ENCODE assay signal across 8 mouse cellular contexts in the genomic region with DNA sequence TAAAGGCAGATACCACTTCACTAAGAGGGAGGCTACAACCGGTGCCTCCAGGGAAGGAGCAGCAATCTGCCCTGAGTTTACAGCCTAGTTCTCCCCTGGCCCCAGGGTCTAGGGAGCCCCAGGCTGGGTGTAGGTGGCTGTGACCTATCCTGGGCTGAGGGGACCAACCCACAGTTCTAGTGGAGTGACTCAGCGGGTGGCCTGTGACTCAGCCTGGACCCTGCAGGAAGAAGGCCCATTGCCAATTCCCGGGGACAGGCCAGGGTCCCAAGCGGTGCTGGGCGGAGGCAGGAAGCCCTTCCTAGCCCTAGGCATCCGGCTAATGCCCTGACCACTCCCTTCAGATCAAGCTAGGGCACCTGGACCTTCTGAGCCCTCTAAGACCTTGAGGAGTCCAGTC. TPM values are rescaled to one million over a fixed set of nuclear protein-coding genes. Genes with fewer than 3 reads are reported as not detected.
DNase-seq lines count a peak whose midpoint lies in the region; ATAC-seq and TF ChIP-seq lines count a peak whose summit lies in the region.

No protein-coding gene starts in this region.

- no peaks in the 10 kb centered on the region; the same call in 1 of the 2 replicates for H3K9me3 ChIP-seq in embryonic facial prominence, embryonic 10.5 days
- peaks cover 3% of the 10 kb centered on the region; the same call in 1 of the 2 replicates for H3K9me3 ChIP-seq in lung, embryonic 16.5 days (ENCODE audit: control insufficient read depth, low read length)
- no peaks in the 10 kb centered on the region for H3K9me3 ChIP-seq in hindbrain, embryonic 16.5 days (ENCODE audit: control insufficient read depth, low read length)

- H3K4me2 ChIP-seq in lung, embryonic 16.5 days (ENCODE audit: low read depth, low read length), result no peak overlapping the region
- H3K4me2 ChIP-seq in hindbrain, embryonic 16.5 days (ENCODE audit: low read length), result no peak overlapping the region

- H3K9ac ChIP-seq in lung, embryonic 16.5 days (ENCODE audit: low read length), result peak overlapping the region; percentile 48
- H3K9ac ChIP-seq in hindbrain, embryonic 16.5 days (ENCODE audit: low read depth, low read length), result no peak overlapping the region

- WGBS in embryonic facial prominence, embryonic 10.5 days, result 72% methylated on average over 6 of the region's 6 CpGs
- 27% methylated on average over 6 of the region's 6 CpGs for WGBS in kidney, adult 2 months
- WGBS in lung, embryonic 16.5 days, result 33% methylated on average over 6 of the region's 6 CpGs
- WGBS in hindbrain, embryonic 16.5 days, result 72% methylated on average over 6 of the region's 6 CpGs

- peak; percentile 26 for ATAC-seq in lung, embryonic 16.5 days (ENCODE audit: low read depth)
- ATAC-seq in hindbrain, embryonic 16.5 days, result no peak
- no peak for ATAC-seq in megakaryocyte-erythroid progenitor cell, adult 5-6 weeks (replicated peaks; ENCODE audit: low FRiP score, low TSS enrichment, poor library complexity, severe bottlenecking)

- H3K27ac ChIP-seq in embryonic facial prominence, embryonic 10.5 days (replicated peaks), result peak overlapping the region; percentile 12; the same call in 1 of the 2 replicates
- H3K27ac ChIP-seq in kidney, adult 2 months (ENCODE audit: insufficient read depth, low read depth, low read length), result peak overlapping the region; percentile 90
- peak overlapping the region; percentile 88 for H3K27ac ChIP-seq in lung, embryonic 16.5 days (ENCODE audit: low read length)
- H3K27ac ChIP-seq in hindbrain, embryonic 16.5 days (ENCODE audit: low read depth, low read length), result no peak overlapping the region

- no peaks in the 10 kb centered on the region for H3K27me3 ChIP-seq in embryonic facial prominence, embryonic 10.5 days (replicated peaks; ENCODE audit: low read depth, poor library complexity, severe bottlenecking)
- no peaks in the 10 kb centered on the region for H3K27me3 ChIP-seq in kidney, adult 2 months (replicated peaks; ENCODE audit: control insufficient read depth, insufficient read depth, low read length)
- H3K27me3 ChIP-seq in lung, embryonic 16.5 days (ENCODE audit: control insufficient read depth, insufficient read depth, low read depth, low read length), result no peaks in the 10 kb centered on the region
- no peaks in the 10 kb centered on the region; the same call in 1 of the 2 replicates for H3K27me3 ChIP-seq in hindbrain, embryonic 16.5 days (replicated peaks; ENCODE audit: control insufficient read depth, insufficient read depth, low read length)

- peak; percentile 91 to 93 for DNase-seq in adrenal gland, adult (ENCODE audit: inconsistent age in 2 of 2, low spot score in 1 of 2)
- DNase-seq in adrenal gland, postnatal 4 days (ENCODE audit: low spot score in 2 of 2), result no peak
- no peak for DNase-seq in embryonic facial prominence, embryonic 10.5 days (ENCODE audit: low spot score)
- DNase-seq in kidney, adult 2 months, result peak; percentile 87
- DNase-seq in layer of hippocampus, adult 18-20 months (ENCODE audit: low spot score in 2 of 2), result no peak

- H3K36me3 ChIP-seq in embryonic facial prominence, embryonic 10.5 days (replicated peaks), result peaks cover 19% of the 10 kb centered on the region
- no peaks in the 10 kb centered on the region for H3K36me3 ChIP-seq in kidney, adult 2 months (ENCODE audit: control insufficient read depth, insufficient read depth, low read length)
- H3K36me3 ChIP-seq in lung, embryonic 16.5 days (ENCODE audit: control insufficient read depth, insufficient read depth, low read length), result peaks cover 4% of the 10 kb centered on the region; the same call in 1 of the 2 replicates
- no peaks in the 10 kb centered on the region for H3K36me3 ChIP-seq in hindbrain, embryonic 16.5 days (ENCODE audit: control insufficient read depth, insufficient read depth, low read length)

- TF ChIP-seq CTCF in kidney, adult 2 months (conservative IDR thresholded peaks at IDR 0.05; ENCODE audit: insufficient read depth, insufficient read length, low read depth, low read length), result no peak

- peaks cover 61% of the 10 kb centered on the region for H3K4me1 ChIP-seq in embryonic facial prominence, embryonic 10.5 days
- peaks cover 69% of the 10 kb centered on the region for H3K4me1 ChIP-seq in kidney, adult 2 months (ENCODE audit: control insufficient read depth, insufficient read depth, low read length)
- peaks cover 65% of the 10 kb centered on the region for H3K4me1 ChIP-seq in lung, embryonic 16.5 days (replicated peaks; ENCODE audit: control insufficient read depth, insufficient read depth, low read length)
- peaks cover 5% of the 10 kb centered on the region; the same call in 1 of the 2 replicates for H3K4me1 ChIP-seq in hindbrain, embryonic 16.5 days (ENCODE audit: control insufficient read depth, insufficient read depth, low read depth, low read length)

- H3K4me3 ChIP-seq in embryonic facial prominence, embryonic 10.5 days, result no peak overlapping the region
- H3K4me3 ChIP-seq in kidney, adult 2 months (ENCODE audit: insufficient read depth, low read depth, low read length), result no peak overlapping the region
- H3K4me3 ChIP-seq in lung, embryonic 16.5 days (ENCODE audit: low read length), result no peak overlapping the region
- no peak overlapping the region for H3K4me3 ChIP-seq in hindbrain, embryonic 16.5 days (ENCODE audit: low read length)

- no peak for TF ChIP-seq POLR2A in kidney, adult 2 months (IDR thresholded peaks at IDR 0.05; ENCODE audit: low read depth, low read length)

RNA-seq across cellular contexts. Expression of a gene that starts 9.7 kb away (rescaled TPM):
- total RNA-seq in adrenal gland, postnatal 4 days (2021), result 10 to 100 TPM; 47.5 to 66.5 TPM
- 19.6 and 25.3 TPM in 2 replicates for polyA plus RNA-seq in embryonic facial prominence, embryonic 10.5 days (2016; fragmentation: Nextera tagmentation; extraction: Ambion mirVana)
- 83.3 and 97.8 TPM in 2 replicates for polyA plus RNA-seq in kidney, adult 2 months (2012; rRNA removed)
- 102 and 112 TPM in 2 replicates for polyA plus RNA-seq in lung, embryonic 16.5 days (2015; fragmentation: Nextera tagmentation; extraction: Ambion mirVana)
- total RNA-seq in layer of hippocampus, adult 18-20 months (2021), result 1 to 10 TPM; 6.6 to 7.2 TPM
- 2.2 and 3.5 TPM in 2 replicates for polyA plus RNA-seq in hindbrain, embryonic 16.5 days (2015; fragmentation: Nextera tagmentation; extraction: Ambion mirVana)
- total RNA-seq in megakaryocyte-erythroid progenitor cell, adult 5-6 weeks (2014; fragmentation: Nextera tagmentation), result 0.04 and 0.25 TPM in 2 replicates
- total RNA-seq in megakaryocyte-erythroid progenitor cell, adult 5-6 weeks (2017), result 0.05 TPM in 1 of 2 replicates, not detected in the other

RNA-seq across cellular contexts. Expression of a gene that starts 41.2 kb away (rescaled TPM):
- total RNA-seq in adrenal gland, postnatal 4 days (2021), result 1,000 to 10,000 TPM; 1,005 to 1,051 TPM
- 569 and 585 TPM in 2 replicates for polyA plus RNA-seq in embryonic facial prominence, embryonic 10.5 days (2016; fragmentation: Nextera tagmentation; extraction: Ambion mirVana)
- polyA plus RNA-seq in kidney, adult 2 months (2012; rRNA removed), result 2,294 and 2,331 TPM in 2 replicates
- 455 and 526 TPM in 2 replicates for polyA plus RNA-seq in lung, embryonic 16.5 days (2015; fragmentation: Nextera tagmentation; extraction: Ambion mirVana)
- 100 to 1,000 TPM; 772 to 807 TPM for total RNA-seq in layer of hippocampus, adult 18-20 months (2021)
- 271 and 282 TPM in 2 replicates for polyA plus RNA-seq in hindbrain, embryonic 16.5 days (2015; fragmentation: Nextera tagmentation; extraction: Ambion mirVana)
- total RNA-seq in megakaryocyte-erythroid progenitor cell, adult 5-6 weeks (2014; fragmentation: Nextera tagmentation), result 3,693 and 4,041 TPM in 2 replicates
- 2,831 and 3,324 TPM in 2 replicates for total RNA-seq in megakaryocyte-erythroid progenitor cell, adult 5-6 weeks (2017)

RNA-seq across cellular contexts. Expression of a gene that starts 44.7 kb away (rescaled TPM):
- 100 to 1,000 TPM; 128 to 136 TPM for total RNA-seq in adrenal gland, postnatal 4 days (2021)
- 264 and 272 TPM in 2 replicates for polyA plus RNA-seq in embryonic facial prominence, embryonic 10.5 days (2016; fragmentation: Nextera tagmentation; extraction: Ambion mirVana)
- polyA plus RNA-seq in kidney, adult 2 months (2012; rRNA removed), result 80.0 and 95.3 TPM in 2 replicates
- 162 and 173 TPM in 2 replicates for polyA plus RNA-seq in lung, embryonic 16.5 days (2015; fragmentation: Nextera tagmentation; extraction: Ambion mirVana)
- total RNA-seq in layer of hippocampus, adult 18-20 months (2021), result 100 to 1,000 TPM; 103 to 105 TPM
- polyA plus RNA-seq in hindbrain, embryonic 16.5 days (2015; fragmentation: Nextera tagmentation; extraction: Ambion mirVana), result 193 and 201 TPM in 2 replicates
- total RNA-seq in megakaryocyte-erythroid progenitor cell, adult 5-6 weeks (2014; fragmentation: Nextera tagmentation), result 143 and 144 TPM in 2 replicates
- 51.7 and 76.2 TPM in 2 replicates for total RNA-seq in megakaryocyte-erythroid progenitor cell, adult 5-6 weeks (2017)

RNA-seq across cellular contexts. Expression of a gene that starts 57.3 kb away (rescaled TPM):
- total RNA-seq in adrenal gland, postnatal 4 days (2021), result 10 to 100 TPM; 19.8 to 21.2 TPM
- 12.7 and 13.2 TPM in 2 replicates for polyA plus RNA-seq in embryonic facial prominence, embryonic 10.5 days (2016; fragmentation: Nextera tagmentation; extraction: Ambion mirVana)
- polyA plus RNA-seq in kidney, adult 2 months (2012; rRNA removed), result 18.2 TPM in 2 replicates
- polyA plus RNA-seq in lung, embryonic 16.5 days (2015; fragmentation: Nextera tagmentation; extraction: Ambion mirVana), result 6.3 and 8.4 TPM in 2 replicates
- 10 to 100 TPM; 31.6 to 35.5 TPM for total RNA-seq in layer of hippocampus, adult 18-20 months (2021)
- polyA plus RNA-seq in hindbrain, embryonic 16.5 days (2015; fragmentation: Nextera tagmentation; extraction: Ambion mirVana), result 11.1 and 22.2 TPM in 2 replicates
- 13.8 and 14.4 TPM in 2 replicates for total RNA-seq in megakaryocyte-erythroid progenitor cell, adult 5-6 weeks (2014; fragmentation: Nextera tagmentation)
- 7.4 and 20.8 TPM in 2 replicates for total RNA-seq in megakaryocyte-erythroid progenitor cell, adult 5-6 weeks (2017)

Comparison
In these comparisons a context has a peak if more than half of its experiments do, and no peak if none do; other contexts are left out.
1. DNase-seq: peak in adrenal gland, adult (2 of 2) and kidney, adult 2 months (single experiment); none in adrenal gland, postnatal 4 days (0 of 2), embryonic facial prominence, embryonic 10.5 days (single experiment) and layer of hippocampus, adult 18-20 months (0 of 2).